Mouse (Mus musculus): ENCODE measurements at regions not wholly inside any gene's neighbourhood (a gene's known extent, or its start where the extent isn't known, plus 50 kb on each side); places are given as distances from the start of the nearest gene placed in this dataset.

DNA sequence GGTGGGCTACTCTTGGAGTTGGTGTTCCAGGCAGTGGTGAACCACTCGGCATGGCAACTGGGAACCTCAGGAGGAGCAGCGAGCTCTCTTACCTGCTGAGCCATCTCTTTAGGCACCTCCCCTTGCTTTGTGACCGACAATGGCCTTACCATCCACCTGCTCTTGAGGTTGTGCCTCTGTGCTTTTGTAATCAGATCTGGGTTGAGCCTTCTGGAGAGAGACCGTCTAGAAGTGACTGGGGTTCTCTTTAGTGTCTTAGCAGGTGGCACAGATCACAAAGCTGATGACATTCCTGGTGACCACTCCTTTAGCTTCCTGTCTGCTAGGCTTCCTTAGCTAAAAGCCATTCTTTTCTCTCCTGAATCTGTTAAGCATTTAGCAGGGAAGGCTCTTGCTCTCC lies 191.7 kb downstream of the Enc1 start:
- Histone ChIP-seq H3K27ac (ENCODE audit: control insufficient read depth, low read depth, low read length) (no peak overlapping the region), H3K27me3 (ENCODE audit: control insufficient read depth in 1 of 2, insufficient read depth in 2 of 2, low read length in 2 of 2) (peaks cover 0 to 1% of the 10 kb centered on the region in 2 experiments; a peak in 2 of 4 replicates), H3K9me3 (replicated peaks; ENCODE audit: insufficient read depth, low read length) (no peaks in the 10 kb centered on the region), H3K79me2 (ENCODE audit: control insufficient read depth, insufficient read depth, low read length, poor library complexity) (no peaks in the 10 kb centered on the region), H3K36me3 (ENCODE audit: control insufficient read depth in 1 of 2, insufficient read depth in 2 of 2, low read length in 2 of 2) (peaks cover 0 to 8% of the 10 kb centered on the region in 2 experiments; a peak in 2 of 4 replicates), H3K4me1 (ENCODE audit: control insufficient read depth in 1 of 2, insufficient read depth in 2 of 2, low read length in 2 of 2) (peaks cover 0 to 7% of the 10 kb centered on the region in 2 experiments; a peak in 3 of 4 replicates), H3K4me3 (ENCODE audit: control insufficient read depth in 1 of 2, insufficient read depth in 1 of 2, low read depth in 2 of 2, low read length in 2 of 2) (no peak overlapping the region), H3K9ac (ENCODE audit: control insufficient read depth, low read depth, low read length, poor library complexity, severe bottlenecking) (no peak overlapping the region)
- no peak for DNase-seq (ENCODE audit: low read depth, low spot score)
- TF ChIP-seq USF1 (IDR thresholded peaks at IDR 0.05; ENCODE audit: low read depth, low read length) = no peak
- TF ChIP-seq ZNF384 (IDR thresholded peaks at IDR 0.05; ENCODE audit: low read depth, low read length) = no peak
- no peak for TF ChIP-seq RAD21 (IDR thresholded peaks at IDR 0.05; ENCODE audit: low read depth, low read length)
- TF ChIP-seq ZMIZ1 (IDR thresholded peaks at IDR 0.05; ENCODE audit: low read depth, low read length) = no peak
- no peak for TF ChIP-seq USF2 (IDR thresholded peaks at IDR 0.05; ENCODE audit: borderline replicate concordance in 1 of 2, insufficient read depth in 1 of 2, low read depth in 1 of 2, low read length in 2 of 2)
- TF ChIP-seq RCOR1 (IDR thresholded peaks at IDR 0.05; ENCODE audit: low read depth, low read length) = no peak
- TF ChIP-seq MAZ (IDR thresholded peaks at IDR 0.05; ENCODE audit: low read depth, low read length) = no peak
- no peak for TF ChIP-seq JUND (IDR thresholded peaks at IDR 0.05; ENCODE audit: low read depth, low read length)
- TF ChIP-seq POLR2AphosphoS5 (IDR thresholded peaks at IDR 0.05; ENCODE audit: borderline replicate concordance, low read depth, low read length) = no peak
- no peak for TF ChIP-seq MYB (IDR thresholded peaks at IDR 0.05; ENCODE audit: low read depth, low read length)
- TF ChIP-seq NELFE (IDR thresholded peaks at IDR 0.05; ENCODE audit: low read depth, low read length) = no peak
- no peak for TF ChIP-seq ZC3H11A (IDR thresholded peaks at IDR 0.05; ENCODE audit: low read depth, low read length)
- no peak for TF ChIP-seq E2F4 (IDR thresholded peaks at IDR 0.05; ENCODE audit: borderline replicate concordance, low read depth, low read length)
- no peak for TF ChIP-seq NRF1 (IDR thresholded peaks at IDR 0.05; ENCODE audit: insufficient read depth, low read depth, low read length, poor library complexity, severe bottlenecking)
- TF ChIP-seq HCFC1 (IDR thresholded peaks at IDR 0.05; ENCODE audit: low read depth, low read length) = no peak
- TF ChIP-seq TBP (IDR thresholded peaks at IDR 0.05; ENCODE audit: low read depth, low read length) = no peak
- no peak for TF ChIP-seq TAL1 (IDR thresholded peaks at IDR 0.05; ENCODE audit: low read length)
- TF ChIP-seq MEF2A (IDR thresholded peaks at IDR 0.05; ENCODE audit: extremely low read depth, insufficient replicate concordance, low read depth, low read length, poor library complexity, severe bottlenecking) = no peak

DNA sequence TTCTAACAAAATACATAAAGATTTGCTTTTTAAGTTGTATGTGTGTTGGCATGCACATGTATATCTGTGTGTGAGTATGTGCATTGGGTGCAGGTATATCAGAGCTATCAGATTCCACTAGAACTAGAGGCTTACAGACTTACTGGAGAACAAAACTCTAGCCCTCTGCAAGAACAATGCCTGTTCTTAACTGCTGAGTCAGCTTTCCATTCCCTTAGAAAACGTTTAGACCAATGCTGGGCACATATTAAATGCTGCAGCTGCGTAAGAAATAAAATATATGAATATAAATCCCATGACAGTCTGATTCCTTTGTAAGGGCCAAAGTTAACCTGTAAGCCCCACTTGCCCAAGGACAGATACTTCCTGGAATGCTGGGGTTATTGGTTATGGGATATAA lies 190.0 kb downstream of the Enc1 start:
- Histone ChIP-seq H3K36me3 (ENCODE audit: control insufficient read depth in 1 of 2, insufficient read depth in 2 of 2, low read length in 2 of 2) (peaks cover 0 to 8% of the 10 kb centered on the region in 2 experiments; a peak in 2 of 4 replicates), H3K9me3 (replicated peaks; ENCODE audit: insufficient read depth, low read length) (no peaks in the 10 kb centered on the region), H3K27me3 (ENCODE audit: control insufficient read depth in 1 of 2, insufficient read depth in 2 of 2, low read length in 2 of 2) (peaks cover 0 to 1% of the 10 kb centered on the region in 2 experiments; a peak in 3 of 4 replicates), H3K4me3 (ENCODE audit: control insufficient read depth in 1 of 2, insufficient read depth in 1 of 2, low read depth in 2 of 2, low read length in 2 of 2) (no peak overlapping the region), H3K27ac (ENCODE audit: control insufficient read depth, low read depth, low read length) (no peak overlapping the region), H3K4me1 (ENCODE audit: control insufficient read depth in 1 of 2, insufficient read depth in 2 of 2, low read length in 2 of 2) (peaks cover 0 to 4% of the 10 kb centered on the region in 2 experiments; a peak in 3 of 4 replicates), H3K9ac (ENCODE audit: control insufficient read depth, low read depth, low read length, poor library complexity, severe bottlenecking) (no peak overlapping the region), H3K79me2 (ENCODE audit: control insufficient read depth, insufficient read depth, low read length, poor library complexity) (no peaks in the 10 kb centered on the region)
- no peak for DNase-seq (ENCODE audit: low read depth, low spot score)
- TF ChIP-seq POLR2A (IDR thresholded peaks at IDR 0.05; ENCODE audit: control insufficient read depth in 1 of 2, insufficient read depth in 1 of 2, low read depth in 1 of 2, low read length in 2 of 2, poor library complexity in 1 of 2) (no peak), MAFK (IDR thresholded peaks at IDR 0.05; ENCODE audit: borderline replicate concordance, low read depth, low read length) (peak; percentile 77; the same call in 1 of the 2 replicates)

Data from MEL (cell line).